Mouse (Mus musculus) G1E (cell line): ENCODE results near the gene Irf2.

Source experiments
- CTCF ChIP-seq: IDR thresholded peaks from 2 replicates; pipeline ENCODE4 v1.5.1; 2012; ENCODE audit warnings: low read depth, low read length, inconsistent platforms, mixed read lengths
- GATA1 ChIP-seq: IDR thresholded peaks from 2 replicates; pipeline ENCODE4 v1.6.1; 2012; ENCODE audit warnings: borderline replicate concordance, low read length, inconsistent platforms, mixed read lengths
- POLR2AphosphoS5 ChIP-seq: IDR thresholded peaks from 2 replicates; pipeline ENCODE4 v1.6.1; 2012; ENCODE audit warnings: low read depth, low read length, inconsistent platforms; ENCODE audit not compliant: insufficient replicate concordance
- TAL1 ChIP-seq: conservative IDR thresholded peaks from 2 replicates; pipeline ENCODE4 v1.6.1; 2012; ENCODE audit warnings: low read depth, low read length, inconsistent platforms, mixed read lengths

DNA sequence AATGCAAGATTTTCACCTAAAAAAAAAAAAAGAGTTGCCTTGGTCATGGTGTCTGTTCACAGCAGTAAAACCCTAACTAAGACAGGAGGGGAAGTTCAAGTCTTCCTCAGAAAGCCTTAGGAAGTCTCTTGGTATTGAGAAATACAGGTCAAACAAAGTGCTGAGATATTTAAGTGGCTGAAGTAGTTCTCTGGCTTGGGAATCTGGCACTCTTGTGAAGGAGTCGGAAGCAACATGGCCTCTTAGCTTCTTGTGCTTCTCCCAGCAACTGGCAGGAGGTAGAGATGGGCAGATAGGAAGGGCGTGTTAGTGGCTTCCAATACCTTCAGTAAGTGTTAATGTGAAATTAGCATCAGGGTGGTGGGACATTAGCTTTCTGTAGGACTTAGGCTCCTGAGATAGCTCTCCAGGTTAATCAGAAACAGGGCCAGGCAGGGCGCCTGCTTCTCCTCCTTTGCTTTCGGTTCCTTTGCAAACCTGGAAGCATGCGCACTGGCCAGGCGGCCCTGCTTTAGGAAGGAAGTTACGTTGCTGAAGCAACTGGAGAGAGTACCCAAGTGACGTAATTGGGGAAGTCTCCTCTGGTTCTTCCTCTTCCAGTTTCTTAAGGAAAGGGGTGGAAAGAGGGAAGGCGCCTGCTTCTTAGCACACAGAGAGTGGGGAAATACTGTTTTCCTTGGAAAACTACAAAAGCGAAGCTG, 38.4 kb downstream of the Irf2 start:
- TF ChIP-seq CTCF, result no peak
- no peak for TF ChIP-seq POLR2AphosphoS5
- no peak for TF ChIP-seq GATA1
- no peak for TF ChIP-seq TAL1
